Mouse (Mus musculus) spleen, adult 18-20 months (tissue): Measurements from ENCODE around the gene Usp6nl.

Experiments
- DNase-seq, 2 experiments: peaks; one replicate each; pipeline ENCODE4 v3.0.0; 2022; ENCODE audit warnings: mixed read lengths in 2 of 2

The Usp6nl gene

DNA sequence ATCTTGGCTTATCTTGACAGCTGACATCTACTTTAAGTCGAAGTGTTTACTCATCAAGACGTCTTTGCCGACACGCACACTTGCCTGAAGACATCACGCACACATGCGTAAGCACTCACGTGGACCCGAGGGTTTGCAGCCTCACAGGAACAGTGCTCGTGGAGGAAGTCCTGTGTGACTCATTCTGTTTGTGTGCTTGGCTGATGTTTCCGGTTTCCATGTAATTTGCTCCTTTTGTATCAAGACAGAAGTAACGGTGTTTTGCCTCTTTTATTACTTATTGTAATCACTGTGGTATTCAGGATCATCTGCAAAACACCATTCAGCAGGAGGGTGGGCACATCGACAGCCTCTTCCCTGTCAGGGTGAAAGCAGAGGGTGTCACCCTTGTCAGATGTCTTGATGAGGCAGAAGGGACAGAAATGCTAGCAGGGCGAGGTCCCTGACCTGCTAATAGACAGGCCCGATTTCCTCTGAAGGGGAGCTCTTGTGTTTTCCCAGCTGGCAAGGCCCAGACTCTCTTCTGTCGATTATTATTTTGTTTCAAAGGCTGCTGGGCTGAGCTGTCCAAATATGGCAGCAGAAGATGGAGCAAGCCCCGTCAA is 156.0 kb downstream of the Usp6nl start:
- DNase-seq, result no peak

DNA sequence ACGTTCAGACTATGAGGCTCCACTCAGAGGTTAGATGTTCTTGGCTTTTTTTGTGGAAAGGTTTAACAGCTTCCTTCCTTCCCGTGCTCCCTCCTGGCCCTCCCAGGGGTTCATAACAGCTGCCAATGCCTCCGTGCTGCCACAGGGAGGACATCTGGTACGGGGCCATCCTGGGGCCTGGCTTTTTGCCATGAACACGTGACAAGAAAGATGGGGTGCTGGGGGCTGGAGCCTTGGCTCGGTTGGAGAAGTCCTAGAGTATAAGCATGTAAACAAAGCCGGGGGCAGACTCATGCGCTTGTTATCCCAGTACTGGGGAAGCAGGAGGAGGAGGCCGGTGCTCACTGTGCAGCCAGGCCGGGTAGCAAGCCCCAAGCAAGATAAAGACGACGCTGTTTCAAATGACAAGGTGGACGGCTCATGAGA is 156.5 kb downstream of the Usp6nl start:
- DNase-seq, result no peak

DNA sequence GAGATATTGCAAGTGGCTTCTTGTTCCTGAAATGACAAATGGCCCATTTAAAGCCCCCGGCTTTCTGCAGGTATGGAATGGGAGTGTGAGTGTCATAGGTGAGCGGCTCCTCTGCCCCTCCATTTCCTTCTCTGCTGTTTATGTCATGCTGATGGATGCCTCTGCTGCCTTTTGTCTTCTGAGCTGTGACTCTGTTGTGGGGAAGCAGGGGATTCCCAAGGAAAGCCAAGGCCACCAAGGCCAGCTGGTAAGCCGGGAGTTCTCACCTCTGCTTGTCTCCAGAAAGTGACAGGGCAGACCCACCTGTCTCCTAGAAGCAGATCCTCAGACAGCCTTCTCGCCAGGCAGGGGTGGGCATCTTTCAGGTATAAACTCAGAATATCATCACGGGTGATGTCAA is 157.2 kb downstream of the Usp6nl start:
- DNase-seq, result no peak

DNA sequence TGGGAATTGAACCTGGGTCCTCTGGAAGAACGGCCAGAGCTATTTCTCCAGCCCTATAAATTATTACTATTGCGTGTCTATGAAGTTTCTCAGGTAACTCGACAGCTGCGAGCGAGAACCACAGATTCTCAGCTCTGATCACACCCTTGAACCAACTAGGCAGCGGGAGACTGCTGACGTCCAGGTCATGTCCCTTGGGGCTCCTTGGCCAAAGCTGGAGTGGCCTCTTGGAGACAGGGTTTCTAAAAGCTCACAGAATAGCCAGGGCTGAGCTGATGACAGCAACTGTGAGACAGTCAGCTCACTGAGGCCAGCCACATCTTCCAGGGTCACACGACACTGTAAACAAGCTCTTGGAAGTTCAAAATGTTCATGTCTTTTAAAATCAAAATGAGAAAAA is 159.5 kb downstream of the Usp6nl start:
- DNase-seq, result no peak

DNA sequence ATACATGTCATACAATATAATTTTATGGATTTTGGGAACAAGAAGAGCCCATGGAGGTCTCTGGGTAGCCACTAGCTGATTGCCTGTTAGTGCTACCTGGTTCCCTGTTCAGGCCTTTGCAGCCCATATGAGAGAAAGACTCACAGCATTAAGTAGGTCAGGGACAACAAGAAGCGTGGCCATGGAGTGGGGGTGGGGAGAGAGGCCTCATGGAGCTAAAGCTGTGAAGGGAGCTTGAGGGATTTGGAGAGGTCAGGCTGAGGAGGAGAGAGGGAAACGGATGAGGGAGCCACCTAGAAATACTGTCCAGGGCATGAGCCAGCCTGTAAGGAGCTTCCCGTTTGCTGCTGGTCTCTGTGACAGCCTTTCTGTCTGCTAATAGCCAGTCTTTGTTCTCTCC is 159.9 kb downstream of the Usp6nl start:
- DNase-seq, result no peak

DNA sequence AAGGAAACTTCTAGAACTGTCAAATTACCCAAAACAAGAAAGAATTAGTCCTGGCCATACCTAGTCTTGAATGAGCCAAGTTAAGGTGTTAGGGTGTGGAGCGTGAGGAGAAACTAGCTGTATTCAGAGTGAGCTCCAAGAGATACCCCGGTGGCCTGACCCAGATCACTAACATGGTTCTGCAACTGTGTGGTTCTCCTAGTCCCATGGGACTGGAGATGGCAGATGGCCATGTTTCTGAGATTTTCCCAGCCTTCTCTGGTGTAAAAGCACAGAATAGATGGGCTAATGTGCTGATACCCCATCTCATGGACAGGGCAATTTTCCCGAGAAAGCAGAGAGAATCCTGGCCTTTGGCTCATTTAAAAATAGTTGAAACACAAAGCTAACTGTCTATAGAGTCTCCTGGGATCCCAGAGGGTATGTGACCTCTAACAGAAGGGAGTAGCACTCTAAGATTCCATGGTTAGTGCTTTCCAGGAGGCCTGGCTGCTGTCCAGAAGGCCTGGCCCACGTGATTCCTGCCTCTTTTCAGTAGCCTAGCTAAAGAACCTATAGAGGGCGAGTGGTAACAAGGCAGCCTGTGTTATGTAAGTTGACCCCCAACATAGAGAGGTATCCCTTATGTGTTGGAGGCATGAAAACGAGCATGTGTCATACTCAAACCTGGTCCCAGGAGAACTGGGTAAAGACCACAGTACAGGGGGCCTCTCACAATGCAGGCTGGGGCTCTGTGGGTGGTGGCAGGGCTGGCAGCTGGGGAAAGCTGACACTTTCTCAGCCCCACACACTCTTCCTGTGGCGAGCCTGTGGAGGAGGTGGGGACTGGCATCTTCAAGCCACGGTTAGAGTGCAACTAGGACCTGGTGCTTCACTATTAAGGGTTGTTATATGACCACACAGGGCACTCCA is 160.9 kb downstream of the Usp6nl start:
- DNase-seq, result no peak

DNA sequence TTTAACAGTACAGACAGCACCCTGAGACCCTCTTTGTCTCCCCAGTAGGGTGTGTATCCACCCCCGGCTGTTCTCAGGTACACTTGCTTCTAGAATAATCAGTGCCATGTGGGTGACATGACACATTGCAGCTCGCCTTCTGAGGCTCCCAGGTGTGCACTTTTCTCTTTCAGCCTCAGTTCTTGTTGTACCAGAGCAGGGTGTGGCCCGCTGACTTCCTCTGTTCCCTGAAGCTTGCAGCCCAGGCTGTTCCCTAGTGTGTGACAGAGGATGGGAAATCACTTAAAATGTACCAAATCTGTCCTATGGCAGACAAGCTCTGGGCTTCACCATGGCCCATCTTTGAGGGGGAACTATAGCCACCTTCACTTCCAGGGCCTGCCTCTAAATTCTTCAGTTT is 161.7 kb downstream of the Usp6nl start:
- DNase-seq, result no peak

DNA sequence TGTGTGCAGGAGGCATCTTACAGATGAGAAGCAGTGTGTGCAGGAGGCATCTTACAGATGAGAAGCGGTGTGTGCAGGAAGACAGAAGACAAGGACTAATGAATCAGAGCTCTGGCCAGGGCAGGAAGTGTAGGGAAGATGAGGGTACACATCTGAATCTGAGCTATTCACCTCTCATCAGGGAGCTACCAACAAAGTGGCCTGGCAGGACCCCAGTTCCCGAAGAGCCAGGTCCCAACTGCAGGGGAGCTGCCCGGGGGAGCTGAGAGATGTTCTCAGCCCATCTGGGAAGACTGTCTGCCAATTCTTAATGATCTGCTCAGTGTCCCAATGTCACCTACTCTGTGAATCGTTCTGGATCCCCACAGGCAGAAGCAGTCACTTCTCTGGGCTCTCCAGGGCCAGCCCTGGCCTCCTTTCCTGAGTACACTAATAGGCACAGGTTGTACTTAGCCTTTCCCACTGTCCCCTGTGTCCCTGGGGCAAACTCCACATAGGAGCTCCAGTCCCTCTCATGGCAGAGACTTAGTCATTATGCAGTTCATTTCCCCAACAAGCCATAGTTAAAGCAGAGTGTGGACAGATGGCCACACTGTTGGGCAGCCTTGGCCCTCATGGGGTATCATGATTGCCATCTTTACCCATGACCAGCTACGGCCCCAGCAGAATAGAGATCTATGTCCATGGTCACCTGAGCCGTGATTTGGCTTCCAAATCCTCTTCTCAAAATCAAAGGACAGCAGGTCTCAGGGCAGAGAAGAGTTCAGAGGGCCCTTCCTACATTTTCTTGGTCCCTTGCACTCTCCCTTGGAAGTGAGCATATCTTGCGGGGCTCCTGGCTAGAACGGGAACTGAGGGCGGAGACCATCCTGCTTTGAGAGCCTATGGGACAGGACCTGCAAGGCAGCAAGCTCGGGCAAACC is 165.4 kb downstream of the Usp6nl start:
- DNase-seq, result no peak

DNA sequence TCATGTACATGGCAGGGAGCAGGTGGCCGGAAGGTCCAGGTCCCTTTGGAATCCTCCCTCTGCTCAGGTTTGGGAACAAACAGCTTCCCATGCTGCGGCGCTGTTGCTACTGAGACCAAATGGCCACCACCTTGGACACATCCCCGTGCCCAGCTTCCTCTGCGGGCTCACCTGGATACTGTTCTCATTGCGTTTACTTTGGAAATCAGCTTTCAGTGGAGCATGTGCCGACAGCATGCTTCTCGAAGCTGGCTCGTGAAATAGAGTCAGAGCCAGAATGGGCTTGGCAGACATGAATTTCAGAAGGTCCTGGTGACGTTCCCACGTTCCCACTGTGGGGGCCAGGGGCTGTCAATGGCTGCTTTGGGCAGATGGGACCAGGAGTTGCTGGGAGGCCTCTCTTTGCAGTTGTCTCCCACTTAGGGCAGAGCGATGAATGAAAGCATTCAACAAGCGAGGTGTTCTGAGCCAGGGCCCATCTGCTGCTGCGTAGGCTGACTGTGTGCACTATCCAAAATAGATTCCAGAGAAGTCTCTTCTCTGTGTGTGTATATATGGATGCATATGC is 166.1 kb downstream of the Usp6nl start:
- DNase-seq, result no peak

DNA sequence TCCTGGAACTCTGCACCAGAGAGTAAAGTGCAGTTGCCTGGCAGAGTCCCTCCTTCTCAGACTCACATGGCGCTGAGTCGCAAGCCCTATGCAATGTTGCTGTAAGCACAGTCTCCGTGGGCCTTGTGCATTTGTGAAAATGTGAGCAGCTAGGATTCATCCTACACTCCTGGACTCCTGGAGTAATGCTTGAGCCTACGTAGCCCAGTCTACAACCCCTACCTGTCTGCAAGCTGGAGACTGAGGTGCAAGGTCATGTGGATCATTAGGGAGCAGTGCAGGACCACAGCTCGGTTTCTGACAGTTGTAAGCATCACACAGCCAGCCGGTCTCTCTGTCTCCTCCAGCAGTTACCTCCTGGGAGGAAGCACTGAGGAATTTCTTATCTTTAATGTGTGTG is 167.6 kb downstream of the Usp6nl start:
- no peak for DNase-seq

DNA sequence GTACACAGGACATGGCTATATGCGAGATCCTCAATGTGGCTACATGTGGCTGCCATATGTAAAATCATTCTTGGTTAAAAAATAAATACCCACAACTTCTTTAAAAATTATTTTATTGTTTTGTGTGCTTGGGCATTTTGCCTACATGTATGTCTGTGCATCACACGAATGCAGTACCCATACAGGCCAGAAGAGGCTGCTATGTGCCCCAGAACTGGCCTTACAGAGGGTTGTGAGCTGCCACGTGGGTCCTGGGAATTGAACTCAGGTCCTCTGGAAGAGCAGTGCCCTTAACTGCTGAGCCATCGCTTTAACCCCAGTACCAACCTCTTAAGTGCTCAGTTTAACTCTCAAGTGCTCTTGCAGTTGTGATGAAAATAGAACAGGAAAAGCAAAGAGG is 168.4 kb downstream of the Usp6nl start:
- DNase-seq, result no peak

DNA sequence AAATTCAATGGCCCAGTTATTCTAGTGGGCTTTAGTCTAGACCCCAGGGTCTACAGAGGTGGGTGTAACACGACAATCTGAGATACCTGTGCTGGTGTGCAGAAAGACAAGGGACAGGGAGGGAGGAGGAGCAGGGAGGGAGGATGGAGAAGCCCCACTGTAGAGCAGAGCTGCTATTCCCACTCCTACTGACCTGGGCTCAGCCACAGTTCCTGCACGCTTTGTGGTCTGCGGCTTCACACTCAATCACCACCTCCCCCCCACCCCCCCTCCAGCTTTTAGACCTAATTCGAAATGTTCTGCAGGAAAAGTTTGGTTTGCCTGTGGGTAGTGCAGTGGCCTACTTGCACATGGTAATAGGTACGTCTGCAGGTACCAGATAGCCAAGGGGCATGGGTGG is 171.4 kb downstream of the Usp6nl start:
- no peak for DNase-seq
